Mouse (Mus musculus): Measurements from ENCODE around the gene Siah3.
"Not testable (repeated sequence)": the region's sequence is repeated elsewhere in the genome, so short reads cannot be mapped to it uniquely, and the experiment has no call there.

Siah3 gene

GRCm38 (mm10) chr14:75455743-75456421, at the start of gene Siah3:
Gene Siah3, plus strand, starts transcription at chr14:75455982.
- no peak for DNase-seq (ENCODE audit: low read depth)

DNA sequence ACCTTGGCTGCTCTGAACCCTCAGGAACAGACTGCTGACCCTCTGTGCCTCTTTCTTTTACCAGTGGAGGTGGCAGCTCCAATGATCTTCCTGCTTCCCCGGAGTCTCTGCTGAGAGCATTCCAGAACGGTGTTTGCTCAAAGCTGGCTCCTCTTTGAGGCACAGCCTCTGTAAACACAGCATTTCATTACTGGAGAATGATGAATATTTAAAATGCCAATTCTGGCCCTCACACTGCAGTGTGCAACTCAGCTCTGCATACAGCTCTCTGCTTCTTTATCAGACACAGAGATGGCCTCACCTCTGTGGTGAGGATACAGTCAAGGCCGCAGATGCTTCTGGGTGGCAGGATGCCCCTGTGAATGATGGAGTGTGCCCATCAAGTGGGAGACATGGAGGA, 46.0 kb upstream of the Siah3 start:
- DNase-seq (ENCODE audit: low read depth), result no peak

- no peak for DNase-seq (ENCODE audit: low read depth)
Measured at GRCm38 (mm10) chr14:75410392-75410791, 45.4 kb upstream of the Siah3 start.

DNA sequence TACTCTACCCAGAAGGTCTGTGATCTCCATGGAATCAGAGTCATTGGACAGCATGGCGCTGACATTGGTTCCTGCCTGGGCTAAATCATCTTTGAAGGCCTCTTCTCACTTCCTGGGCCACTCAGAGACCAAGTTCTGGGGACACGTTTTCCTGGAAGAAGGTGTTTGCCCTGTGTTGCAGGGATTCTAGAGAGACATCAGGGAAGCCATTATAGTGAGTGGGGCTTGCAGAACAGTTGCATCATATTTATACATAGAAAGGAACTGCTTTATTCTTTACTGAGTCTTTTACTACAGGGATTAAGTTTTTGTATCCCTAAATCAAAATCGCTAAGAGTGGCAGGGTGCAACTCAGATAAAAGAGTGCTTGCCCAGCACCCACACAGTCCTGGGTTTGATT, 37.1 kb upstream of the Siah3 start:
- DNase-seq (ENCODE audit: low read depth), result no peak

- no peak for DNase-seq (ENCODE audit: low read depth)
Measured at GRCm38 (mm10) chr14:75419876-75420275, 35.9 kb upstream of the Siah3 start.

DNA sequence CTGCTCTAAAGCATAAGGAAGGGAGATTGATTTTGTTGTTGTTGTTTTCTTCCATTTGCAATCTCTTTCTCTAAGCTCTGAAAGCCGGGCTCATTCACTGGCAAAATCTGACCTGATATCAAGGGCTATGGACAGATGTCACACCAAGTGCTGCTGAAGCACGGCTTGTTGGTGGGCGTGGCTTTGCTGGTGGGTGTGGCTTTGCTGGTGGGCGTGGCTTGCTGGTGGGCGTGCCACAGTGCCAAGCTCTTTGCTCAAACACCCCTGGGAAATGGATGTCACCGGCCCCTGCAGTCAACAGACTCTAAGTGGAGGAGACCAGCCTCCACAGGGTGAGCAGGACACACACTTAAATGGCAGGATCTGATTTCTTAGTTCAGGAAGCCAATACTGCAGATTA, 35.0 kb upstream of the Siah3 start:
- DNase-seq (ENCODE audit: low read depth), result no peak

GRCm38 (mm10) chr14:75431173-75431786, 24.5 kb upstream of the Siah3 start:
- DNase-seq (ENCODE audit: low read depth), result no peak

DNA sequence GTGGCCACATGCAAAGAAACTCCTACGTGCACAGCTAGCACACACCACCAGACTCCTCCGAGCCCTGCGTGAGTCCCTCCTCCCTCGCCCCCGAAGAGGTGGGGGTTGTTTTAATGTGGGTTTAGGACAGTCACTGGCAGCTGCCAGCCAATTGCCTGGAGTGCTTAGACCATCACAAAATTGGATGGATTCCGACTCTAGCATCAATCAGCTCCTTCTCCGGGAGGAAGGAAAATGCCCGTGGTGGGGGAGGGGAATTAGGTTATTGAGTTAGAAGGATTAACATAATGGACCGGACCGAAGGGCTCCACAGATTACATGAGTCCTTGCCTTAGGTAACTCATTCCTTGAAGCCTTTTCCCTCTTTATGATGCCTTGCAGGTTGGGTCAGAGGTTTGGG, 22.9 kb upstream of the Siah3 start:
- no peak for DNase-seq (ENCODE audit: low read depth)

- no peak for DNase-seq (ENCODE audit: low read depth)
Measured at GRCm38 (mm10) chr14:75434576-75434975, 21.2 kb upstream of the Siah3 start.

- no peak for DNase-seq (ENCODE audit: low read depth)
Measured at GRCm38 (mm10) chr14:75444486-75445105, 11.2 kb upstream of the Siah3 start.

GRCm38 (mm10) chr14:75445281-75445947, 10.4 kb upstream of the Siah3 start:
- no peak for DNase-seq (ENCODE audit: low read depth)

- no peak for DNase-seq (ENCODE audit: low read depth)
Measured at GRCm38 (mm10) chr14:75445948-75446281, 9.9 kb upstream of the Siah3 start.

- not testable (repeated sequence) for DNase-seq (ENCODE audit: low read depth)
Measured at GRCm38 (mm10) chr14:75446314-75446713, 9.5 kb upstream of the Siah3 start.

DNA sequence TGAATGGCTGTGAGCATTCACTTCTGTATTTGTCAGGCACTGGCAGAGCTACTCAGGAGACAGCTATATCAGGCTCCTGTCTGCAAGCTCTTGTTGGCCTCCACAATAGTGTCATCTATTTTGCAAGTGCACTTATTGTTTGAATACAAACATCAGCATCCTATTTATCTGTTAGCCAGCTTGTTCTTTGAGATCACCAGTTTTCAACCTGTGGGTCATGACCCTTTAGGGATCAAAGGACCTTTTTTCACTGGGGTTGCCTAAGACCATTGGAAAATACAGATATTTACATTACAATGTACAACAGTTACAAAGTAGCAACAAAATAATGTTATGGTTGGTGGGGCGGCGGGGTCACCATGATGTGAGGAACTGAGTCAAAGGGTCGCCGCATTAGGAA, 1.9 kb upstream of the Siah3 start:
- no peak for DNase-seq (ENCODE audit: low read depth)

DNA sequence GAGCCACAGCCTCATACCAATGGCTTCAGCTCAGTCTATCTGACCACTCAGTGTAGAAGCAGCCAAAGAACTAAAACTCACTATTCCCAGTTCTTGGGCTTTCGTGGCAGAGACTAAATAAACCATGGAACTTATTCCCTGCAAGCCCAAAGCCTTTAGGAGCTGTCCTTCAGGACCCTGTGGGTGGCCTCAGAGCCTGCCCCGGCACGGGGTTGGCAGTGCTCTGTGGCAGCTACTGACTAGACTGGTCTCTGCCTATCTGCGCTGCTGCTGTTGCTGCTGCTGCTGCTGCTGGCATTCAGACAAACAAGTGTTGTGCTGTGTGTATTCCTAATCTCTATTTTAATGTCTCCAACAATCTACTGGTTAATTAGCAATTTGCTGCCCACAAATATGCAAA, 1.1 kb upstream of the Siah3 start:
- DNase-seq (ENCODE audit: low read depth), result no peak

DNA sequence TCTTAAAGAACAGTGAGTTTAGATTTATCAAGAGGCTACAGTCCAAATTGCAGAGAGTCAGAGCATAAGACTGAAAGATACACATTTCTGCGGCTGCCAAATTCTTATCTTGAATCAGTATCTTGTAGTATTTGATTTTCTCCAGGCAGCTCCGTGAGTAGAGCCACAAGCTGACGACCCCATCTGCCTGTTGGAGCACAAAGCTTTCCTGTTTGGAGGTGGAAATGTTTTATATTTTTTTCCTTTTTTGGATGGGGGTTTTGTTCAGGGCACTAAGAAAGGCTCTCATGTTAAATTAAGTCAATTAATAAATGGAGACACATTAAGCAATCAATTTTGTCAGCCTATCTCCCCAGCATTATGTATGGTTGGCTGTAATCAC, 430 bp upstream of the Siah3 start:
- no peak for DNase-seq (ENCODE audit: low read depth)

DNA sequence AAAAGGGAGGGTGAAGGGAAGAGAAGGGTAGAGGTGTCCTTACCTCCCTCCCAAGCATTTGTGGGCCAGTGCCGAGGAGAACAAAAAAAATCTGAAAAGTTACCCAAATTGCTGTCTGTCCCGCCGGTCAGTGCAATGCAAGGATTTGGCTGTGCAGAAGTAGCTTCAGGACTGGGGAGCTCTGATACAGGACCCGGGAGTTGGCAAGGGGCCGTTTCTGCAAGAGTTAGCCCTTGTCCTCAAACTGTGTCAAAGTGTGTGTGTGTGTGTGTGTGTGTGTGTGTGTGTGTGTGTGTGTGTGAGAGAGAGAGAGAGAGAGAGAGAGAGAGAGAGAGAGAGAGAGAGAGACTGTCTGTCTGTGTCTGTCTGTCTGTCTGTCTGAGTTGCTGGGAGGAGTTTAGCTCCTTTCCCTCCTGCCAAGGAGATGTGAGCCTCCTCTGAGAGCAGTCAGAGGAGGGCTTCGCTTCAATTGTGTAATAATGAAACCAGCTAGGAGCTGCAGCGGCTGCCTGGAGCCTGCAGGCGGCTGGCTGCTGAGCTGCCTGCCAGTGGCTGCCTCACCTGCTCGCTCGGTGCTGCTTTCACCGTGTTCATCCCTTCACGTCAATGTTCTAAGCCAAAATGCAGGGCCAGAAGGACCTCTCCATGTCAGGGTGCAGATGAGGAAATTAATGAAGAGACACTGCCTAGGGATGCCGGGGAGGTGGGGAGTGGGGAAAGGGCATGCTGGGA, 873 bp downstream of the Siah3 start:
- no peak for DNase-seq (ENCODE audit: low read depth)

DNA sequence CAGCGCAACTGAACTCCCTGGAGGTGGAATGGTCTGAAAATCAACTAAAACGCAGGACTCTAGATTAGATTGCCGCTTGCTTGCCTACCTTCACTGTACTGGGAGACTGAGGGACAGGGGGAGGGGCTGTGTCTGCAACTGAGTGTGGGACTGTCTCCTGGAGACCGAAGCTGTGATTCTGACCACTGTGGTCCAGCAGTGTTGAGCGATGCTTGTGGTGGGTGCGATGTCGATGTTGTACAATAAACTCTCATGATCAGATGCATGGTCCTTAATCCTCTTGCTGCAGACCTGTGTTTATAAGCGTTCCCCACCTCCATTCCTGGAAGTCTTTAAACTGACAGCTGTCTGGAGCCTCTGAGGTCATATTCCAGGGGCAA, 1.4 kb downstream of the Siah3 start:
- DNase-seq (ENCODE audit: low read depth), result no peak

GRCm38 (mm10) chr14:75459431-75459830, 3.6 kb downstream of the Siah3 start:
- DNase-seq (ENCODE audit: low read depth), result no peak

DNA sequence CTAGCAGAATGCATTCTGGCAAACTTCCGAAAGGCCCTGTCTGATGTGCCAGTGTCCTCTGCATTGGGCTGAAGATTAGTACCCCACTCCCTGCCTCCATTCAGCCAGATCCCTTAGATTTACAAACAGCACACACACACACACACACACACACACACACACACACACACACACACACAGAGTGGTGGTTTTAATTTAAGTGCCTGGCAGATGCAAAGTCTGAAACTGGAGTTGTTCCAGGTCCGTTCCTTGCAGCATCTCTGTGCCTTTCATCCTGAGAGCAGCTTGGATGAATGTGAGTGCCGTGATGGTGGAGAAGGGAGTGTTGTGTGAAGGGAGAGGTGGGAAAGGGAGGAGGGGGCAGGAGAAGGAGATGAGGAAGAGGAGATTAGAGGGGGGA, 4.2 kb downstream of the Siah3 start:
- DNase-seq (ENCODE audit: low read depth), result no peak

DNA sequence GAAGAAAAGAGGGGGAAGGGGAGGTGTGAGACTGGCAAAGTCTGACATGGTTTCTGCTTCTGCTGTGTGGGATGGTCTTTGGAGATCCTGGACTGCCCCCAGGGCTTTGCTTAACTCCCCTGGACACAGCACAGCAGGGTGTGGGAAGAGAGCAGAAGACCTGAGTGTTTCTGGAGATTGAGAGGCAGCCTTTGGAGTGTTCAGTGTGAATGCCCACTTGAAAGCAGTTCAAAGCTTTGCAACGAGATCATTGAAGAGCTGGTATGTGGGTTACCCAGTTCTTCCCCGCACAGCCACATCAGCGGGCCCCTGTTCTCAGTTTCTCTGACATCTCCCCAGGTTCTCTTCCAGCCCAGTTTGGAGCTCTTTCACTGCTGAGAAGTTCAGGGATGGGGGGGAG, 4.7 kb downstream of the Siah3 start:
- no peak for DNase-seq (ENCODE audit: low read depth)

DNA sequence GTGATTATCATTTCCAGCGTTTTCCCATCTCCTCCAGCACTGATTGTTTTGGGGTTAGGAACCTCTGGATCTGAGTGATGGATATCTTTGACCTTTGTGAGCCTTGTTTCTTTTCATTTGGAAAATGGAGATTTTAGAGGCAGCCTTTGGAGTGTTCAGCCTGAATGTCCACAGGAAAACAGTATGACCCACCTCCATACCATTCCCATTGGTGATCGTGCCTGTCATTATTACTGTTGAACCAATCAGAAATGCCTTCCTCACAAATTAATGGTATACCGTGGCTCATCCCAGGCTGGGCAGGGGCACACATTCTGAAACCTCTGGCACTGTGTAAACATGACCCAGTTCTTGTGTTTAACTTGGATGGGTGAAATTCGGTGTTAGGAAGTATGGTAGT, 6.0 kb downstream of the Siah3 start:
- DNase-seq (ENCODE audit: low read depth), result no peak

GRCm38 (mm10) chr14:75463171-75463570, 7.4 kb downstream of the Siah3 start:
- DNase-seq (ENCODE audit: low read depth), result no peak
